Mouse (Mus musculus) urinary bladder, postnatal 10 days (tissue): ENCODE data around the gene Tle3.

ENCODE experiments used
- DNase-seq: peaks from one replicate; pipeline ENCODE4 v3.0.0; 2022; ENCODE audit warnings: low spot score

Tle3 gene

GRCm38 (mm10) chr9:61371755-61372509 lies at the start of gene Tle3:
Gene Tle3 (plus strand): TSS chr9:61372366.
- peak; percentile 98 for DNase-seq

- no peak for DNase-seq
Measured at GRCm38 (mm10) chr9:61323221-61323620, 48.9 kb upstream of the Tle3 start.

- no peak for DNase-seq
Measured at GRCm38 (mm10) chr9:61323879-61324278, 48.3 kb upstream of the Tle3 start.

- no peak for DNase-seq
Measured at GRCm38 (mm10) chr9:61324354-61324753, 47.8 kb upstream of the Tle3 start.

- DNase-seq, result no peak
Measured at GRCm38 (mm10) chr9:61325012-61325411, 47.2 kb upstream of the Tle3 start.

- DNase-seq, result no peak
Measured at GRCm38 (mm10) chr9:61325931-61326351, 46.2 kb upstream of the Tle3 start.

GRCm38 (mm10) chr9:61326922-61327321 lies 45.2 kb upstream of the Tle3 start:
- no peak for DNase-seq

GRCm38 (mm10) chr9:61328173-61328572 lies 44.0 kb upstream of the Tle3 start:
- no peak for DNase-seq

GRCm38 (mm10) chr9:61330747-61331146 lies 41.4 kb upstream of the Tle3 start:
- DNase-seq, result no peak

- DNase-seq, result no peak
Measured at GRCm38 (mm10) chr9:61332226-61332936, 39.8 kb upstream of the Tle3 start.

- no peak for DNase-seq
Measured at GRCm38 (mm10) chr9:61336179-61336578, 36.0 kb upstream of the Tle3 start.

- DNase-seq, result no peak
Measured at GRCm38 (mm10) chr9:61336591-61337587, 35.3 kb upstream of the Tle3 start.

- no peak for DNase-seq
Measured at GRCm38 (mm10) chr9:61337665-61338064, 34.5 kb upstream of the Tle3 start.

GRCm38 (mm10) chr9:61339311-61339710 lies 32.9 kb upstream of the Tle3 start:
- DNase-seq, result no peak

GRCm38 (mm10) chr9:61340333-61340732 lies 31.8 kb upstream of the Tle3 start:
- no peak for DNase-seq

- no peak for DNase-seq
Measured at GRCm38 (mm10) chr9:61342297-61342696, 29.9 kb upstream of the Tle3 start.

- DNase-seq, result no peak
Measured at GRCm38 (mm10) chr9:61344684-61345083, 27.5 kb upstream of the Tle3 start.

GRCm38 (mm10) chr9:61347011-61347410 lies 25.2 kb upstream of the Tle3 start:
- DNase-seq, result no peak

GRCm38 (mm10) chr9:61348036-61348435 lies 24.1 kb upstream of the Tle3 start:
- no peak for DNase-seq

GRCm38 (mm10) chr9:61348616-61349015 lies 23.6 kb upstream of the Tle3 start:
- DNase-seq, result no peak

- no peak for DNase-seq
Measured at GRCm38 (mm10) chr9:61349697-61350096, 22.5 kb upstream of the Tle3 start.

GRCm38 (mm10) chr9:61351164-61351563 lies 21.0 kb upstream of the Tle3 start:
- DNase-seq, result no peak
